Mouse (Mus musculus) small intestine, adult 2 months (tissue): ENCODE data around the gene Nup98. TPM values are rescaled to one million over a fixed set of nuclear protein-coding genes. Genes with fewer than 3 reads are reported as not detected.

Experiments
- H3K27ac ChIP-seq: fragments of 200-500 bp; 2 replicates; pipeline ENCODE4 v1.5.1; 2012; ENCODE audit warnings: low read depth, low read length, control low read depth, inconsistent platforms; ENCODE audit not compliant: insufficient read depth
- H3K27me3 ChIP-seq: fragments of 200-500 bp; 2 replicates; pipeline ENCODE4 v1.6.1; 2012; ENCODE audit warnings: mild to moderate bottlenecking, moderate library complexity, low read length, inconsistent platforms; ENCODE audit not compliant: control insufficient read depth, insufficient read depth
- H3K36me3 ChIP-seq: fragments of 200-500 bp; 2 replicates; pipeline ENCODE4 v1.6.1; 2012; ENCODE audit warnings: mild to moderate bottlenecking, low read length, control low read depth, inconsistent platforms; ENCODE audit not compliant: control insufficient read depth, insufficient read depth
- H3K4me1 ChIP-seq: fragments of 200-500 bp; 2 replicates; pipeline ENCODE4 v1.6.1; 2012; ENCODE audit warnings: low read length, inconsistent platforms, mixed read lengths; ENCODE audit not compliant: control insufficient read depth, insufficient read depth, insufficient read length
- H3K4me3 ChIP-seq: fragments of 200-500 bp; 2 replicates; pipeline ENCODE4 v1.5.1; 2012; ENCODE audit warnings: low read depth, mild to moderate bottlenecking, control low read depth, inconsistent platforms, low read length, moderate library complexity
- CTCF ChIP-seq: fragments of 200-500 bp; IDR thresholded peaks from 2 replicates; pipeline ENCODE4 v1.5.1; 2012; ENCODE audit warnings: low read depth, mild to moderate bottlenecking, control low read depth, inconsistent platforms, low read length, moderate library complexity, mixed read lengths; ENCODE audit not compliant: insufficient replicate concordance, insufficient read length; ENCODE audit errors: extremely low read depth
- POLR2A ChIP-seq: fragments of 200-500 bp; IDR thresholded peaks from 2 replicates; pipeline ENCODE4 v1.6.1; 2012; ENCODE audit warnings: low read depth, mild to moderate bottlenecking, control low read depth, inconsistent platforms, low read length, moderate library complexity
- WGBS: fragments of 180-500 bp; shearing (Covaris S2); methylation state at CpG from one replicate; pipeline ENCODE4 v1.1.7; 2018; 5-methylcytosine and 5-hydroxymethylcytosine counted together
- polyA plus RNA-seq: library from polyadenylated mRNA; depleted of rRNA; stranded (reverse); fragments of >200 nt; gene quantifications from 2 replicates; pipeline ENCODE4 v1.2.3, GENCODE M21; 2012

Nup98 gene
- polyA plus RNA-seq, 1 experiment = 12.2 TPM

DNA sequence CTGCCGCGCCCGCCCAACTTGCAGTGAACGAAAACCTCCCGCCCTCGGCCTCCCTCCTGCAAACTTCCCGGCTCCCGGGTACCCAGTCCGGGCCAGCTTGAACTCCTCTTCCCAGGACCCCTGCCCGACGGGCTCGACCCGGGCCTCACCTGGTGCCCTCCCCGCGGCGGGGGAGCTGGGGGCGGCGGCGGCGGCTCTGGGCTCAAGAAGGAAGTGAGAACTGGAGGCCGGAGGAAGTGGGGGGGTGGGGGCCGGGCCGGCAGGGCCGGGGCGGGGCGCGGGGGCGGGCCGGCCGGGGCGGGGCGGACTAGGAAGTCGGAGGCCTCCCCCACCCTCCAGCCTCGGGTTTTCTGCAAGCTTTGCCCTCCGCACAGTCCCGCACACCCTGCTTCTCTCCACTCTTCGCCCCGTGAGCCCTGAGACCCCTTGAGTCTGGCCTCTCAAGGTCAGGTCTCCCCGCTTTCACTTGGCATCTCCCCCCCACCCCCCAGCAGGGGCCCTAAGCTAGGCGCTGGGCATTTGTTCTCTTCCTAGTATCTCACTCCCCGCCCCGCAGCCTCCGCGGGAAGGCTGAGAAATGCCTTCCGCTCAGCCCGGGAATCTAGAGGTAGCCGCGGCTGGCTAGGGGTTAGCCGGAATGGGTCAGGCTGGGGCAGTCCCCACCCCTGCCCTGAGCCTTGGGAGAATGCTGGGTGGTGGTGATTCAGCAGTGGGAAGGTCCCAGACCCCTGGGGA lies 40.1 kb upstream of the Nup98 start:
- under 1% methylated on average over 49 of the region's 49 CpGs for WGBS
- Histone ChIP-seq H3K36me3 (no peaks in the 10 kb centered on the region), H3K4me1 (peaks cover 30% of the 10 kb centered on the region), H3K4me3 (peak overlapping the region; percentile 81), H3K27ac (peak overlapping the region; percentile 98), H3K27me3 (no peaks in the 10 kb centered on the region)
- TF ChIP-seq CTCF (no peak), POLR2A (peak; percentile 90)

DNA sequence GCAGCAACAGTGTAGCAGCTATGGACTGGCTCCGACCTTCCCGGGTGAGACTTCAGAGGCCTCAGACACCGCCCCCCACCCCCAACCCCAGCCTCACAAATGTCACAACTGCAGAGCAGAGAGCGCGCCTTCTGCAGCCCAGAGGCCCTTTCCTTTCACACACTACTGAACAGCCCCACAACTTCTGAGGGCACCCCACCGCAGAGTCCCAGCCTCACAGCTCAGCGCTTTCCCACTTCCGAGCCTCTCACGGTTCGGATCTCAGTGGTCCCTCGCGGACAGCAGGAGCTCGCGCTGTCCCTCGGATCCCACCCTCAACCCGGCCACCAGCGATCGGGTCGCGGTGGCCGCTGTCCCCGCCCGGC lies 39.5 kb upstream of the Nup98 start:
- Histone ChIP-seq H3K36me3 (no peaks in the 10 kb centered on the region), H3K4me3 (peak overlapping the region; percentile 81), H3K4me1 (peaks cover 35% of the 10 kb centered on the region), H3K27ac (peak overlapping the region; percentile 47), H3K27me3 (no peaks in the 10 kb centered on the region)
- TF ChIP-seq CTCF = no peak
- no peak for TF ChIP-seq POLR2A
- WGBS = under 1% methylated on average over 23 of the region's 23 CpGs

DNA sequence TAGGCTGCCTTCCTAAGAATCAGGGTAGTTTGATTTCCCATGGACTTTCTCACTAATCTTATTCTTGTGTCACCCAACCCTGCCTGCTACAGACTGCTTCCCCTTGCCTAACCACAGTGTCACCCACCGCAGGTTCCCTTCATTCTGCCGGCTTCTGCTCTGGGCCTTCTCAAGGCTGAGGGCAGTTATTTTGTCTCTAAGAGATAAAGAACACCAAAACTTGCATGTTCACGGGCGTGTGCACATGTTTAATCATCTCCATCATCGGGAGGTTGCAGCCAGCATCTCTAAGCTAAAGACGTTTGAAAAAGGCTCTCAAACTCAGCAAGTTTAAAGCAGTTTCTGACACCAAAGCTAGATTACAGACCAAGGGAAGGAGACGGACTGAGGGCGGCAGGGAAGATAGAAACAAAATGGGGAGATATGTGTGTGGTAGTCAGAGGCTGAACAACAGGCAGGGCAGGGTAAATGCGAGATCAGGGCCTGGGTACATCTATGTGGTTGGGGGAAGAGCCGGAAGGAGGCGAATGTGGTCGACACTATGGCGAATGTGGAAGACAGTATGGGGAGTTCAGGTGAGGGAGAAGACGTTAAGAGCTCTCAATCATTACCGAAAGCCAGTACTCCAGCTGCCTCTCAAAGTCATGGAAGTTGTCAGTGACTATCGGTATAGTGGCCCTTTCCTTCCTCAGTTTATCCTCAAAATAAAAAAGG lies 38.9 kb upstream of the Nup98 start:
- peak overlapping the region; percentile 81 for H3K4me3 ChIP-seq
- no peaks in the 10 kb centered on the region for H3K36me3 ChIP-seq
- peak overlapping the region; percentile 47 for H3K27ac ChIP-seq
- H3K4me1 ChIP-seq = peaks cover 41% of the 10 kb centered on the region
- H3K27me3 ChIP-seq = no peaks in the 10 kb centered on the region
- no peak for TF ChIP-seq CTCF
- TF ChIP-seq POLR2A = no peak; the same call in 1 of the 2 replicates
- WGBS = 5% methylated on average over 16 of the region's 16 CpGs

DNA sequence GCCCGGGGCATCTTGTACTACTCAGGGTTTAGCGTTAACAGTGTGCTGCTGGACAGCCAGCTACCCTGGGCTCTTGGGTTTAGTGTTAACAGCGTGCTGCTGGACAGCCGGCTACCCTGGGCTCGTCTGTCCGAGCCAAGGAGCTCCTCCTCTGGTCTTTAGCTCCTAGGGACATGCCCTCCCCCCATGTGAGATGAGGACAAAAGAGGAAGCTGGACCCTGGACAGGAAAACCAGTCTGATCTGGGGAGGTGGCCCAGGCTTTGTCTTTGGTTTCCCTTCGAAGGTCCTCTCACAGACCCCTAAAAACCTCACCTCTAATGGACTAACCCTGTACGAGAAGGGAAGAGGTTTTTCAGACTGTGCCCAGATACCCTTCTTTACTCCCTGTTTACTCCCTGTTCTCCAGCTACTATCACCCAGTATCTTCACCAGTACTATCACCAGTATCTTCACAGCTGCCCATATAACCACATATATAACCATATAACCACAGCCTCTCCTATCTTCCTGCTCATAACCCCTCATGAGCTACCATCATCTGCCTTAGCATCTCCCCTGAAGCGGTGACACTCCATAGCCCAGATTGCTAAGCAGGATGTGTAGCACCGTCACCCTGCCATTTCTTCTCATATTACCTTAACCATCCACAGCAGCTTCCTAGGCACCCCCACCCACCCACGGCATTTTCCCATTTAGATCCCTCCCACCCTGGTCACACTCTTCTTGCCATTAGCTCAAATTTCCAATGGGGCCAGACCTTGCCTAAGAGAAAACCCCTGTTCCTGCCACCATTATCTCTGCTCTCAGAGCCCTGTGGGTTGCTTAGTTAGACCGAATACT lies 37.2 kb upstream of the Nup98 start:
- Histone ChIP-seq H3K4me3 (peak overlapping the region; percentile 17), H3K36me3 (peaks cover 4% of the 10 kb centered on the region; the same call in 1 of the 2 replicates), H3K4me1 (peaks cover 51% of the 10 kb centered on the region), H3K27ac (peak overlapping the region; percentile 74), H3K27me3 (no peaks in the 10 kb centered on the region)
- TF ChIP-seq POLR2A (no peak), CTCF (no peak)
- WGBS = 69% methylated on average over 12 of the region's 12 CpGs

DNA sequence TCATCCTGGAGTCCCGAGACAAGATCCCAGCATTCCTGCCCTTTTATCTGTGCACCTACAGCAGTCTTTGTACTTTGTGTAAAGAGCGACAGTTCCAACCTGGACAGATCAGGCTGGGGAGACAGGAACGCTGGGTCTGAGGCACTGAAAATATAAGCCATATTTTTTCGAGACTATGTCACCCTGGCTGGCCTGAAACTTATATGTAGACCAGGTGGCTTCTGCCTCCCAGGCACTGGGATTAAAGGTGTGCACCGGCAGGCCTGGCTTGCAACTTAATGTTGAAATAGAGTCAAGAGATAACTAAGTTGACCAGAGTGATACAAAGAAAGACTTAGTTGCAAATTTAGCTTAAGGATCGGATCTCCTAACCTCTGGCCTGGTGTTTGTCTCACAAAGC lies 36.3 kb upstream of the Nup98 start:
- H3K4me1 ChIP-seq = peaks cover 54% of the 10 kb centered on the region
- no peaks in the 10 kb centered on the region for H3K27me3 ChIP-seq
- 21% methylated on average over 6 of the region's 6 CpGs for WGBS

DNA sequence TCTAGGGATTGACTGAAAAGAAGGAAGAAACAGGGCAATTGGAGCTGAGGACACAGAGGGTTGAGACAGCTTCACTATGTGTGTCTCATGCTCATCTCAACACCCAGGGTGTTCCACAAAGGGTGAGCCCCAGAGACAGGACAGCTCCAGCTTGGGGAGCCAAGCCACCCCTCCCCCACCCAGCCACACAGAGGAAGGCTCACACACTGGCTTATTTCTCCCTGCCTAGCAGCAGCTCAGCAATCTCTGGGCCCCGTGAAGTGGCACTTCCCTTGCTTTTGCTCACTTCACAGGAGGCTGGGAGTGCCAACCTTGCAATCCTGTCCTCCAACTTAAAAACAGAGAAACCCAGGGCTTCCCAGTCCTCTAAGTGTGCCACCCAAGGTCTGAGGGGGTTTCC lies 35.8 kb upstream of the Nup98 start:
- WGBS = 11% methylated on average over 1 of the region's 1 CpGs
- H3K36me3 ChIP-seq = peaks cover 12% of the 10 kb centered on the region
- H3K27ac ChIP-seq = peak overlapping the region; percentile 74
- H3K27me3 ChIP-seq = no peaks in the 10 kb centered on the region
- H3K4me3 ChIP-seq = no peak overlapping the region
- H3K4me1 ChIP-seq = peaks cover 54% of the 10 kb centered on the region
- TF ChIP-seq POLR2A (no peak), CTCF (no peak)

More for the DNA sequence above, 36.3 kb upstream of the Nup98 start:
- TF ChIP-seq POLR2A (no peak), CTCF (no peak)
- peak overlapping the region; percentile 74 for H3K27ac ChIP-seq
- peaks cover 7% of the 10 kb centered on the region for H3K36me3 ChIP-seq
- no peak overlapping the region for H3K4me3 ChIP-seq
